Mouse (Mus musculus): ENCODE measurements around the gene Rnf149. TPM values are rescaled to one million over a fixed set of nuclear protein-coding genes. Genes with fewer than 3 reads are reported as not detected.
"Not testable (repeated sequence)": the region's sequence is repeated elsewhere in the genome, so short reads cannot be mapped to it uniquely, and the experiment has no call there.

The Rnf149 gene
- 10 to 100 TPM; 17.4 to 18.4 TPM for total RNA-seq (2021)

- DNase-seq = peak; percentile 98
These were observed at the start of gene Rnf149 for GRCm38 (mm10) chr1:39577253-39577705. Gene Rnf149 (minus strand): TSS chr1:39577405.

GRCm38 (mm10) chr1:39625491-39625890 is 48.3 kb upstream of the Rnf149 start:
- DNase-seq = no peak

- no peak for DNase-seq
These were observed 46.5 kb upstream of the Rnf149 start for GRCm38 (mm10) chr1:39623729-39624128.

GRCm38 (mm10) chr1:39623106-39623505 is 45.9 kb upstream of the Rnf149 start:
- DNase-seq = no peak

- no peak for DNase-seq
These were observed 41.3 kb upstream of the Rnf149 start for GRCm38 (mm10) chr1:39618524-39618923.

- DNase-seq = no peak
These were observed 38.3 kb upstream of the Rnf149 start for GRCm38 (mm10) chr1:39615526-39615925.

GRCm38 (mm10) chr1:39614462-39615279 is 37.5 kb upstream of the Rnf149 start:
- peak; percentile 72 for DNase-seq

GRCm38 (mm10) chr1:39613061-39613460 is 35.9 kb upstream of the Rnf149 start:
- no peak for DNase-seq

GRCm38 (mm10) chr1:39612491-39612890 is 35.3 kb upstream of the Rnf149 start:
- no peak for DNase-seq

- no peak for DNase-seq
These were observed 31.3 kb upstream of the Rnf149 start for GRCm38 (mm10) chr1:39608534-39608933.

GRCm38 (mm10) chr1:39602477-39602876 is 25.3 kb upstream of the Rnf149 start:
- DNase-seq = no peak

GRCm38 (mm10) chr1:39598726-39599125 is 21.5 kb upstream of the Rnf149 start:
- DNase-seq = peak; percentile 12

GRCm38 (mm10) chr1:39597135-39597534 is 19.9 kb upstream of the Rnf149 start:
- not testable (repeated sequence) for DNase-seq

GRCm38 (mm10) chr1:39593836-39594235 is 16.6 kb upstream of the Rnf149 start:
- DNase-seq = no peak

- no peak for DNase-seq
These were observed 14.9 kb upstream of the Rnf149 start for GRCm38 (mm10) chr1:39592090-39592489.

- DNase-seq = not testable (repeated sequence)
These were observed 14.4 kb upstream of the Rnf149 start for GRCm38 (mm10) chr1:39591557-39591956.

- DNase-seq = no peak
These were observed 13.0 kb upstream of the Rnf149 start for GRCm38 (mm10) chr1:39590193-39590592.

- no peak for DNase-seq
These were observed 8.2 kb upstream of the Rnf149 start for GRCm38 (mm10) chr1:39585416-39585815.

- no peak for DNase-seq
These were observed 6.0 kb upstream of the Rnf149 start for GRCm38 (mm10) chr1:39583173-39583572.

- no peak for DNase-seq
These were observed 4.0 kb upstream of the Rnf149 start for GRCm38 (mm10) chr1:39581215-39581614.

GRCm38 (mm10) chr1:39579139-39579538 is 1.9 kb upstream of the Rnf149 start:
- DNase-seq = no peak

- no peak for DNase-seq
These were observed 1.2 kb upstream of the Rnf149 start for GRCm38 (mm10) chr1:39578446-39578845.

GRCm38 (mm10) chr1:39576431-39577243 is 568 bp downstream of the Rnf149 start:
- DNase-seq = peak; percentile 63
